Mouse (Mus musculus) erythroblast, embryonic 14.5 days (primary cell): ENCODE results near the gene Chl1.

ENCODE experiments used
- GATA1 ChIP-seq: IDR thresholded peaks from 2 replicates; pipeline ENCODE4 v1.6.1; 2012; ENCODE audit warnings: low read length, inconsistent platforms, mixed read lengths
- TAL1 ChIP-seq: IDR thresholded peaks from 3 replicates; pipeline ENCODE4 v1.6.1; 2012; ENCODE audit warnings: low read length, inconsistent platforms, mixed read lengths

DNA sequence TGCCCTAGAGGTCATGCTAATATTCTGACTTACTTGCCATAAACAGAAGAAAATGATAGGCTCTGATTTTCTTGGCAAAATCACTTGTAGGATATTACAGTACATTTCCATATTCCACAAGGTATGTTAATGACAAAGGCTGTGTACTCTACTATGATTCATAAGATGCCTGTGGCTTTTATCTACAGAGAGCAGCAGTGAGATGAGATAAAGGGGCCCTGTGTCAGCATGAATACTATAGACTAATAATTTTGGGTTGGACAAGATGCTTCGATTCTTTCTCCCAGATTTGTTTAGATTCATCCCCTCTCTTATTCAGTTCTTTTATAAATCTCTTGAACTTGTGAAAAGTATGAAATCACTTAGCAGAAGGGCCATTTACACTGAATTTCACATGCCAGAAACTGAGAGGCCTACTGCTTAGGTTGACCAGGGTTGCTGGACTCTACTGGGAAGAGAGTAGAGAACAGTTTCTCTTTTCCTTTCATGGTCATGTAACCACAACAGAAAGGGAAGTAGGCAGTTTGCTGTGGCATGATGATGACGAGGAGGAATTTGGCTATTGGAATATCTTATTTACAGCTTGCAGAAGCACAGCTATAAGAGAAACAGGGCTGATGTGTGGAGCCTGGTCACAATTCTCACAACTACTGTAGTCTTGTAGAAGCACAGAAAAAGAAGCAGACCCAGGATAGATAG, 15.1 kb downstream of the Chl1 start:
- TF ChIP-seq TAL1 (no peak), GATA1 (no peak)
